Mouse (Mus musculus): ENCODE results near the gene Ryr2.

DNA sequence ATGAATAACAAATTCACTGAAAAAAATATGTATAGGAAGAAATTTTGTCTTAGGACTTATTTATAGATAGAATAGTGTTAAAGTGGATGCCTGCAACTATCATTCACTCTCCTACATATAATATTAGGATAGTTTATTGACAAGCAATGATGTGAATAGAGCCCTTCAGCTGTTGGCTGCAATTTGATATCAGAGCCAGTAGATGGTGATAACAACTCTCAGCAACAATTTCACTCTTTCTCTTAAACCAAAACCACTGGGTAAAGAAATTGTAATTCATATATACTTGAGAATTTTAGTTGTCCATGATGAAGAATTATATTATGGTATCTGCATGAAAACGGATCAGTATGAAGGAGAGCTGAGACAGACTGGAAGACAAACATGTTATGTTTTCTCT is 236.8 kb downstream of the Ryr2 start:
- TF ChIP-seq POLR2A (IDR thresholded peaks at IDR 0.05; ENCODE audit: extremely low read depth, insufficient read depth, low read length): no peak
- TF ChIP-seq CTCF (IDR thresholded peaks at IDR 0.05; ENCODE audit: low read depth, low read length): no peak
